Mouse (Mus musculus) right cerebral cortex, postnatal 14 days (tissue): Measurements from ENCODE around the gene Gm35315.
"Not testable (repeated sequence)": the region's sequence is repeated elsewhere in the genome, so short reads cannot be mapped to it uniquely, and the experiment has no call there.

ENCODE experiments used
- DNase-seq: peaks from one replicate; pipeline ENCODE4 v3.0.0; 2022

Gene Gm35315

GRCm38 (mm10) chr5:110094030-110094846 lies at the start of gene Gm35315:
Gene Gm35315, minus strand, starts transcription at chr5:110094420.
- peak; percentile 83 for DNase-seq

GRCm38 (mm10) chr5:110143007-110143406 lies 48.8 kb upstream of the Gm35315 start:
- no peak for DNase-seq

- no peak for DNase-seq
Observed at GRCm38 (mm10) chr5:110142309-110142708, 48.1 kb upstream of the Gm35315 start.

- DNase-seq: no peak
Observed at GRCm38 (mm10) chr5:110140424-110140823, 46.2 kb upstream of the Gm35315 start.

GRCm38 (mm10) chr5:110139325-110139724 lies 45.1 kb upstream of the Gm35315 start:
- no peak for DNase-seq

GRCm38 (mm10) chr5:110137816-110138215 lies 43.6 kb upstream of the Gm35315 start:
- DNase-seq: no peak

GRCm38 (mm10) chr5:110136087-110136464 lies 41.9 kb upstream of the Gm35315 start:
- no peak for DNase-seq

- DNase-seq: peak; percentile 100
Observed at GRCm38 (mm10) chr5:110135293-110136086, 41.3 kb upstream of the Gm35315 start, which contains the start of gene Chfr. Gene Chfr, plus strand, starts transcription at chr5:110135842.

GRCm38 (mm10) chr5:110122380-110122779 lies 28.2 kb upstream of the Gm35315 start:
- not testable (repeated sequence) for DNase-seq

- DNase-seq: peak; percentile 95
Observed at GRCm38 (mm10) chr5:110109991-110110441, 15.8 kb upstream of the Gm35315 start, which contains the start of gene Zfp605. Gene Zfp605, plus strand, starts transcription at chr5:110110092.

- DNase-seq: no peak
Observed at GRCm38 (mm10) chr5:110108305-110108628, 14.0 kb upstream of the Gm35315 start.

GRCm38 (mm10) chr5:110107581-110108304 lies 13.5 kb upstream of the Gm35315 start, which contains the start of gene Gtpbp6:
Gene Gtpbp6, minus strand, starts transcription at chr5:110108197.
- peak; percentile 95 for DNase-seq

- DNase-seq: peak; percentile 54
Observed at GRCm38 (mm10) chr5:110106901-110107564, 12.8 kb upstream of the Gm35315 start.

- DNase-seq: peak; percentile 37
Observed at GRCm38 (mm10) chr5:110106140-110106871, 12.1 kb upstream of the Gm35315 start.

- peak; percentile 25 for DNase-seq
Observed at GRCm38 (mm10) chr5:110104616-110105380, 10.6 kb upstream of the Gm35315 start.

GRCm38 (mm10) chr5:110103901-110104615 lies 9.8 kb upstream of the Gm35315 start:
- peak; percentile 11 for DNase-seq

- peak; percentile 13 for DNase-seq
Observed at GRCm38 (mm10) chr5:110102853-110103625, 8.8 kb upstream of the Gm35315 start.

GRCm38 (mm10) chr5:110102429-110102828 lies 8.2 kb upstream of the Gm35315 start:
- DNase-seq: peak; percentile 5

GRCm38 (mm10) chr5:110101716-110102347 lies 7.6 kb upstream of the Gm35315 start:
- peak; percentile 79 for DNase-seq
